Mouse (Mus musculus): ENCODE data around the gene Nepro.

DNA sequence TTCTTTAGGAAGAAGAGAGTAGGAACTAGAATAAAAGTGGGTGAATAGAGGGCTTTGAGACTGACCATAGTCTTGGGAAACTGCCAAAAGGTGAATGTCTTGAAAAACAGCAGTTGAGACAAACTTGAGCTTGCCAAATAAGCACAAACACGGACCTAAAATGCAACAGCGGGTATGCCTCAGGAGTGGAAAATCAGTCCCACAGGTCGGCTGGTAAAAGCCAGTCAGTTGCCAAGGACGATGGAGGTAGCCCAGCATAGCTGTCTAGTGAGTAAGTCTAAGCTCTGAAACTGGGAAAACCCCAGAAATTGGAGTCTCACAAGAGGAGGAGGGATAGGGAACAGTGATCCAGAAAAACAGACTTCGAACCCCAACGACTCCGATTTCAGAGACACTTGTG lies 39.5 kb upstream of the Nepro start:
- no peak for TF ChIP-seq CTCF (IDR thresholded peaks at IDR 0.05; ENCODE audit: borderline replicate concordance, insufficient read depth, low read depth, low read length)
- TF ChIP-seq POLR2A (IDR thresholded peaks at IDR 0.05; ENCODE audit: borderline replicate concordance, insufficient read depth, low read length): no peak
